Mouse (Mus musculus) midbrain, postnatal 0 days (tissue): Measurements from ENCODE around the gene Hist1h1c. TPM values are rescaled to one million over a fixed set of nuclear protein-coding genes. Genes with fewer than 3 reads are reported as not detected.
"Not testable (repeated sequence)": the region's sequence is repeated elsewhere in the genome, so short reads cannot be mapped to it uniquely, and the experiment has no call there.

ENCODE experiments used
- ATAC-seq: fragments of 200-750 bp; cut with Nextera tagmentation; 2 replicates; pipeline ENCODE4 v1.8.0; 2017; ENCODE audit warnings: moderate number of reproducible peaks, mild to moderate bottlenecking, moderate TSS enrichment, moderate library complexity; ENCODE audit not compliant: low FRiP score
- DNase-seq: peaks from one replicate; pipeline ENCODE4 v3.0.0-alpha.2; 2015; ENCODE audit warnings: low spot score
- H3K27ac ChIP-seq: fragments of 300-500 bp; sonication (generic); 2 replicates; pipeline ENCODE4 v1.5.1; 2014; ENCODE audit warnings: low read depth, mild to moderate bottlenecking, low read length, mixed read lengths
- H3K27me3 ChIP-seq: fragments of 300-500 bp; sonication (generic); 2 replicates; pipeline ENCODE4 v1.6.1; 2014; ENCODE audit warnings: low read length, control low read depth, mixed read lengths; ENCODE audit not compliant: insufficient read depth
- H3K36me3 ChIP-seq: fragments of 300-500 bp; sonication (generic); 2 replicates; pipeline ENCODE4 v1.6.1; 2014; ENCODE audit warnings: low read length, control low read depth, mixed read lengths; ENCODE audit not compliant: insufficient read depth
- H3K4me1 ChIP-seq: fragments of 300-500 bp; sonication (generic); 2 replicates; pipeline ENCODE4 v1.6.1; 2014; ENCODE audit warnings: mild to moderate bottlenecking, control low read depth, antibody characterized with exemption, low read length, mixed read lengths; ENCODE audit not compliant: insufficient read depth
- H3K4me2 ChIP-seq: fragments of 300-500 bp; sonication (generic); 2 replicates; pipeline ENCODE4 v1.6.1; 2014; ENCODE audit warnings: low read depth, mild to moderate bottlenecking, low read length, mixed read lengths; ENCODE audit not compliant: poor library complexity, severe bottlenecking
- H3K4me3 ChIP-seq: fragments of 300-500 bp; sonication (generic); 2 replicates; pipeline ENCODE4 v1.5.1; 2014; ENCODE audit warnings: low read depth, mild to moderate bottlenecking, low read length, moderate library complexity
- H3K9ac ChIP-seq: fragments of 300-500 bp; sonication (generic); replicated peaks from 2 replicates; pipeline ENCODE4 v1.6.1; 2014; ENCODE audit warnings: mild to moderate bottlenecking, low read length, moderate library complexity, mixed read lengths; ENCODE audit not compliant: poor library complexity, severe bottlenecking
- H3K9me3 ChIP-seq: fragments of 300-500 bp; sonication (generic); 2 replicates; pipeline ENCODE4 v1.6.1; 2016; ENCODE audit warnings: low read length, control low read depth
- CTCF ChIP-seq: IDR thresholded peaks from 2 replicates; pipeline ENCODE4 v1.5.1; 2016; ENCODE audit warnings: antibody characterized with exemption, mild to moderate bottlenecking
- WGBS: fragments of 180-500 bp; shearing (Covaris S2); extraction: QIAGEN DNeasy Blood & Tissue Kit; methylation state at CpG from one replicate; pipeline ENCODE4 v1.1.7; 2014; 5-methylcytosine and 5-hydroxymethylcytosine counted together
- polyA plus RNA-seq: library from polyadenylated mRNA; unstranded; fragments of >200 nt; fragmentation: Nextera tagmentation; extraction: Ambion mirVana; gene quantifications from 2 replicates; pipeline ENCODE4 v1.2.1, GENCODE M21; 2015
- total RNA-seq: library from RNA; depleted of rRNA; stranded (reverse); fragments of >200 nt; gene quantifications from 2 replicates; pipeline ENCODE4 v1.2.3, GENCODE M21; 2014

Gene Hist1h1c
- total and polyA plus RNA-seq, 2 experiments from 2014 or later: 26.1 to 243 TPM

DNA sequence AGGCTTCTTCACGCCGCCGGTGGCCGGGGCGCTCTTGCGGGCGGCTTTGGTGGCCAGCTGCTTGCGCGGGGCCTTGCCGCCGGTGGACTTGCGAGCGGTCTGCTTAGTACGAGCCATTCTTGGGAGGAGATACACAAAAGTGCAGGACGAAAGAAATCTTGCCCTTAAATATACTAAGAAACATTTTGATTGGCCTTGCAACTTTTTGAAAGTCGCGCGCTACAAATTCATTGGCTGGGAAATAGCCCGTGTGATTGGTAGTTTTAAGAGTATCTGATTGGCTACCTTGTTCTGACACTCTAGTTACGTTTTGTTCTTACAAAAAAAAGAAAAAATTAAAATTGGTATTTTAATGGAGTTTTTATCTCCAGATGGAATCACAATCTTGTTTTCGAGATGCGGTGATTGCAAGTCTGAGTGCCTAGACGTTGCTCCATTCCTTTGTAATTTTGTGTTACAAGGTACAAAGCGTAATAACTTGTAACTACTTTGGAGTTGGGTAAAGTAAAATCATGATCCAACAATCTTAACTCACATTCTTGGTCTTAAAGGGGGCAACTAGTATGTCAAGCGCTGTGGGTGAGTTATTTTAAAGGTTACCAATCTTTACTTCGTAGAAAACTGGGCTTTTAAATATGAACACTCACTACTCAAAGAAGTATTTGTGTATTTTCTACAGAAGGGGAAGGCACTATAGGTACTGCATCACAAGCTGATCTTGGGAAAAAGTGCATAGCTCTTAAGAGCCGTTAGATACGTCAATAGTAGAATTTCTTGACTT lies 7.0 kb downstream of the Hist1h1c start, which contains the start of gene Hist1h3c:
TSS of gene Hist1h3c (minus strand) at position 222 of the 781 bp plus-strand sequence.
- H3K4me1 ChIP-seq: 0 out of 2 replicates have a peak, but pooled peaks cover 3% of the 10 kb centered on the region
- peak within 1 kb of the TSS; percentile 37 for H3K4me3 ChIP-seq
- no peaks in the 10 kb centered on the region for H3K36me3 ChIP-seq
- peak within 1 kb of the TSS; percentile 85 for H3K27ac ChIP-seq
- DNase-seq (peak; percentile 95), ATAC-seq (peak; percentile 81)
- TF ChIP-seq CTCF: no peak
- peak within 1 kb of the TSS; percentile 69 for H3K4me2 ChIP-seq
- no peaks in the 10 kb centered on the region for H3K9me3 ChIP-seq
- no peak within 1 kb of the TSS for H3K9ac ChIP-seq
- H3K27me3 ChIP-seq: no peaks in the 10 kb centered on the region
- WGBS: 1% methylated on average over 21 of the region's 28 CpGs

DNA sequence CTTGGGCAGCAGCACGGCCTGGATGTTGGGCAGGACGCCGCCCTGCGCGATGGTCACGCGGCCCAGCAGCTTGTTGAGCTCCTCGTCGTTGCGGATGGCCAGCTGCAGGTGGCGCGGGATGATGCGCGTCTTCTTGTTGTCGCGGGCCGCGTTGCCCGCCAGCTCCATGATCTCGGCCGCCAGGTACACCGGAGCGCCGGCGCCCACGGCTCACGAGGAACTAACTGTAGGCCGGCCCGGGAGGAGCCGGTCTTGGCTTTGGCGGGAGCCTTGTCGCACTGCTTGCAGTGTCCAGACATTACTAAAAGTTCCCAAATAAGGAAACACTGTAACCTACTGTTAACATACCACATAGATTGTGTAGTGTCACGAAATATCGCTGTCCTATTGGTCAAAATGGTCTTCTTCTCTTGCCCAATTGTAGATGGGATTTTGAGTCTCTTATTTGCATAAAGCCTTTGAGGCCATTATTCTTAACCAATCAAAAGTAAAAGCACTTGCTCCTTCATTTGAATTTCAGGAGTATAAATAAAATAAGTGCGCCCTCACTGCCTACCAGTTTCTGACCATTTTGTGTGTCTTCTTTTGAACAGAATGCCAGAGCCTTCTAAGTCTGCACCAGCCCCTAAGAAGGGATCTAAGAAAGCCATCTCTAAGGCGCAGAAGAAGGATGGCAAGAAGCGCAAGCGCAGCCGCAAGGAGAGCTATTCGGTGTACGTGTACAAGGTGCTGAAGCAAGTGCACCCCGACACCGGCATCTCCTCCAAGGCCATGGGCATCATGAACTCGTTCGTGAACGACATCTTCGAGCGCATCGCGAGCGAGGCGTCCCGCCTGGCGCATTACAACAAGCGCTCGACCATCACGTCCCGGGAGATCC lies 7.8 kb downstream of the Hist1h1c start, which contains the start of gene Hist1h2bb:
TSS of gene Hist1h2bb (plus strand) at position 534 of the 880 bp plus-strand sequence.
- peak within 1 kb of the TSS; percentile 69 for H3K4me2 ChIP-seq
- DNase-seq: peak; percentile 95
- not testable (repeated sequence) for H3K4me1 ChIP-seq, H3K9ac ChIP-seq, H3K9me3 ChIP-seq, H3K36me3 ChIP-seq, H3K27me3 ChIP-seq
- WGBS: under 1% methylated on average over 38 of the region's 58 CpGs
- H3K27ac ChIP-seq: peak within 1 kb of the TSS; percentile 85
- H3K4me3 ChIP-seq: peak within 1 kb of the TSS; percentile 37
- ATAC-seq: peak; percentile 92

DNA sequence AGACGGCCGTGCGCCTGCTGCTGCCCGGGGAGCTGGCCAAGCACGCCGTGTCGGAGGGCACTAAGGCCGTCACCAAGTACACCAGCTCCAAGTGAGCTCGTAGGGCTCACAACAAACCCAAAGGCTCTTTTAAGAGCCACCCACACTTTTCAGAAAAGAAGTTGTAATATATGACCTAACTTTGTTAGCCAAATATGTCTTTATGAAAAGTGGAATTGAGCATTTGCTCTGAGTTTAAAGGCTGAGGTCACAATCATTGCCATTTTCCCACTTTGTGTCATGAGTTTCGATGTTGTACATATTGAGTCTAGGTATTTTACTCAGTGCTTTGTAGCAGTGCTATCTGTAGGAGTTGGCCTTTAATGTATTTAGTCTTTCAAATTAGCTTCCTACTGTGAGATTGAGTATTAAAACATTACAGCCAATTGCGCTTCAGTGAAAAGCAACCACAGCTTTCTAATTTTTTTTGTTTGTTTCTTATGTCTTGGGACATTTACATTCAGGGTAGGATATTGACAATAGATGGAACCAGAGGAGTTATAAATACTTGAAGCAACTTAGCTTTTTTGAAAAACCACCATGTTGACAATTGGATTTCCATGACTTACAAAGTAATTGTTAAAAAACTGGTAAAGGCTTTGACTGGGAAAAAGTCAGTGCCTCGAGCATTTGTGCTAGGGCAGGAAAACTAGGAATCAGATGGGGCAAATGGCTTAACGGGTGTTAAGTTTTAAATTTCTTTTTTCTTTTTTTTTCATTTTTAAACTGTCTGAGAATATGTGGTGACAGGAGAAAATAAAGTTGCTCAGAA lies 8.7 kb downstream of the Hist1h1c start:
- Histone ChIP-seq H3K36me3 (no peaks in the 10 kb centered on the region), H3K4me1 (0 out of 2 replicates have a peak, but pooled peaks cover 3% of the 10 kb centered on the region), H3K4me2 (peak overlapping the region; percentile 69), H3K9ac (no peak overlapping the region), H3K27ac (peak overlapping the region; percentile 47), H3K9me3 (no peaks in the 10 kb centered on the region), H3K4me3 (peak overlapping the region; percentile 37), H3K27me3 (no peaks in the 10 kb centered on the region)
- no peak for TF ChIP-seq CTCF
- WGBS: 2% methylated on average over 9 of the region's 13 CpGs
- no peak for ATAC-seq
- no peak for DNase-seq

DNA sequence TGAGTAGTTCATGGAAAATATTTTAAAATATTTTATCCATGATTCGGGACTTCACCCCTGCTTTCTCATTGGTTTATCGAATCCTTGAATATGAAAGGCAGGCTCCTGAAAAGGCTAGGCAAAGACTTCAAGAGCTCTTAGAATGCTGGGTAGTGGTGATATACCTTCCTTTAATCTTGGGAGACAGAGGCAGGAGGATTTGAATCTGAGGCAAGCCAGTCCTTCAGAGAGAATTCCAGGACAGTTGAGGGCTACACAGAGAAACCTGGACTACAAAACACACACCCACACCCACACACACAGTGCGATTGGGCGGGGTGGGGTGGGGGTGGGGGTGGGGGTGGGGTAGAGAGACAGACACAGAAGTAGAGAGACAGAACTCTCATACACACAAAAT lies 9.3 kb downstream of the Hist1h1c start:
- H3K4me3 ChIP-seq: no peak overlapping the region
- no peaks in the 10 kb centered on the region for H3K9me3 ChIP-seq
- no peak overlapping the region for H3K4me2 ChIP-seq
- no peaks in the 10 kb centered on the region for H3K27me3 ChIP-seq
- DNase-seq: no peak
- 0 out of 2 replicates have a peak, but pooled peaks cover 3% of the 10 kb centered on the region for H3K4me1 ChIP-seq
- no peak overlapping the region for H3K27ac ChIP-seq
- TF ChIP-seq CTCF: no peak
- H3K9ac ChIP-seq: no peak overlapping the region
- no peak for ATAC-seq
- no peaks in the 10 kb centered on the region for H3K36me3 ChIP-seq
- 2% methylated on average over 4 of the region's 4 CpGs for WGBS

- Histone ChIP-seq H3K9ac (no peak overlapping the region), H3K4me3 (no peak overlapping the region), H3K36me3 (no peaks in the 10 kb centered on the region), H3K27ac (no peak overlapping the region), H3K4me1 (0 out of 2 replicates have a peak, but pooled peaks cover 3% of the 10 kb centered on the region), H3K27me3 (no peaks in the 10 kb centered on the region), H3K9me3 (no peaks in the 10 kb centered on the region), H3K4me2 (no peak overlapping the region)
- DNase-seq: no peak
- no peak for TF ChIP-seq CTCF
- WGBS: 90% methylated on average over 5 of the region's 5 CpGs
- no peak for ATAC-seq
Measured at GRCm38 (mm10) chr13:23749563-23750121, 11.0 kb downstream of the Hist1h1c start.

DNA sequence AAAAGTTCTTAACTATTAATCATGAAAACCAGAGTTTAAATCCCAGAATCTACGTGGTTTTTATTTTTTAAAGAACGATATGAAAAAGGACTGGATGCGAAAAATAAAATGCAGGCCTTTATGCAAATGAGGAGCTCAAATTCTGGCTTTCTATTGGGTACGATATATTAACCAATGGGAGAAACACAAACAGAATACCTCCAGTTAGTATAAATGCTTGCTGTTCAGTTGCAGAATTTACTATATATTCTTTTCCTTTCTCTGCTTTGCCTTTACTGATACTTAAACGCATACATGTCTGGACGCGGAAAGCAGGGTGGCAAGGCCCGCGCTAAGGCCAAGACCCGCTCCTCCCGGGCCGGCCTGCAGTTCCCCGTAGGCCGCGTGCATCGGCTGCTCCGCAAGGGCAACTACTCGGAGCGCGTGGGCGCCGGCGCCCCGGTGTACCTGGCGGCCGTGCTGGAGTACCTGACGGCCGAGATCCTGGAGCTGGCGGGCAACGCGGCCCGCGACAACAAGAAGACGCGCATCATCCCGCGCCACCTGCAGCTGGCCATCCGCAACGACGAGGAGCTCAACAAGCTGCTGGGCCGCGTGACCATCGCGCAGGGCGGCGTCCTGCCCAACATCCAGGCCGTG lies 12.3 kb downstream of the Hist1h1c start, which contains the start of gene Hist1h2ab:
TSS of gene Hist1h2ab (plus strand) at position 288 of the 639 bp plus-strand sequence.
- not testable (repeated sequence) for H3K9me3 ChIP-seq, H3K4me1 ChIP-seq, H3K27me3 ChIP-seq, H3K36me3 ChIP-seq
- H3K4me2 ChIP-seq: peak within 1 kb of the TSS; percentile 68
- peak within 1 kb of the TSS; percentile 83 for H3K27ac ChIP-seq
- ATAC-seq (peak; percentile 56; the same call in 1 of the 2 replicates), DNase-seq (peak; percentile 75)
- peak within 1 kb of the TSS; percentile 41 for H3K4me3 ChIP-seq
- H3K9ac ChIP-seq: 0 out of 2 replicates have a peak within 1 kb of the TSS, but pooled peaks have one; percentile 36
- WGBS: under 1% methylated on average over 26 of the region's 47 CpGs
